ENCODE assay signal across 8 mouse cellular contexts in genomic region chr3:142496113-142497101, GRCm38 (mm10). TPM values are rescaled to one million over a fixed set of nuclear protein-coding genes. Genes with fewer than 3 reads are reported as not detected.
DNase-seq lines count a peak whose midpoint lies in the region; ATAC-seq and TF ChIP-seq lines count a peak whose summit lies in the region.

No protein-coding gene starts in this region.

- H3K4me2 ChIP-seq in heart, embryonic 16.5 days (ENCODE audit: low read depth, low read length), result peak overlapping the region; percentile 53
- H3K4me2 ChIP-seq in liver, postnatal 0 days (ENCODE audit: low read depth, low read length), result peak overlapping the region; percentile 66
- H3K4me2 ChIP-seq in stomach, embryonic 16.5 days (ENCODE audit: low read depth, low read length), result peak overlapping the region; percentile 52

- H3K9ac ChIP-seq in heart, embryonic 16.5 days (ENCODE audit: low read length), result no peak overlapping the region; the same call in 1 of the 2 replicates
- peak overlapping the region; percentile 14; the same call in 1 of the 2 replicates for H3K9ac ChIP-seq in liver, postnatal 0 days (replicated peaks)
- peak overlapping the region; percentile 54; the same call in 1 of the 2 replicates for H3K9ac ChIP-seq in stomach, embryonic 16.5 days (ENCODE audit: low read length)

- H3K27ac ChIP-seq in heart, embryonic 16.5 days (ENCODE audit: low read length), result no peak overlapping the region; the same call in 1 of the 2 replicates
- peak overlapping the region; percentile 64; the same call in 1 of the 2 replicates for H3K27ac ChIP-seq in liver, postnatal 0 days (ENCODE audit: low read depth)
- H3K27ac ChIP-seq in stomach, embryonic 16.5 days (ENCODE audit: low read length), result no peak overlapping the region

- H3K4me1 ChIP-seq in heart, embryonic 16.5 days (ENCODE audit: control insufficient read depth, insufficient read depth, low read length), result peaks cover 6% of the 10 kb centered on the region; the same call in 1 of the 2 replicates
- H3K4me1 ChIP-seq in liver, postnatal 0 days (ENCODE audit: insufficient read depth), result peaks cover 4% of the 10 kb centered on the region; the same call in 1 of the 2 replicates
- peaks cover 3% of the 10 kb centered on the region; the same call in 1 of the 2 replicates for H3K4me1 ChIP-seq in stomach, embryonic 16.5 days (ENCODE audit: control insufficient read depth, insufficient read depth, low read length)

- TF ChIP-seq CTCF in liver, postnatal 0 days (IDR thresholded peaks at IDR 0.05; ENCODE audit: low read depth), result no peak

- ATAC-seq in heart, embryonic 16.5 days (replicated peaks; ENCODE audit: extremely low read depth, insufficient read depth, low FRiP score), result no peak
- ATAC-seq in liver, postnatal 0 days, result no peak
- ATAC-seq in stomach, embryonic 16.5 days (ENCODE audit: insufficient read depth, low FRiP score), result no peak

- H3K4me3 ChIP-seq in heart, embryonic 16.5 days (ENCODE audit: low read length), result peak overlapping the region; percentile 35
- H3K4me3 ChIP-seq in liver, postnatal 0 days (ENCODE audit: low read depth, low read length), result peak overlapping the region; percentile 33
- H3K4me3 ChIP-seq in stomach, embryonic 16.5 days (replicated peaks; ENCODE audit: low read length), result peak overlapping the region; percentile 27

- WGBS in heart, embryonic 16.5 days, result 44% methylated on average over 14 of the region's 14 CpGs
- 30% methylated on average over 14 of the region's 14 CpGs for WGBS in liver, postnatal 0 days (ENCODE audit: insufficient replicate concordance)
- 37% methylated on average over 14 of the region's 14 CpGs for WGBS in stomach, embryonic 16.5 days

- H3K27me3 ChIP-seq in heart, embryonic 16.5 days (ENCODE audit: control insufficient read depth, insufficient read depth, low read length), result no peaks in the 10 kb centered on the region
- H3K27me3 ChIP-seq in liver, postnatal 0 days (ENCODE audit: insufficient read depth, low read length), result peaks cover 12% of the 10 kb centered on the region
- H3K27me3 ChIP-seq in stomach, embryonic 16.5 days (ENCODE audit: control insufficient read depth, insufficient read depth, low read length), result no peaks in the 10 kb centered on the region; the same call in 1 of the 2 replicates

- peak; percentile 4 for DNase-seq in embryo, embryonic 11 days
- no peak for DNase-seq in embryo, embryonic 10 days (ENCODE audit: low spot score)
- peak; percentile 65 for DNase-seq in CD4-positive helper T cell, adult 2 months (ENCODE audit: low read depth, low spot score)
- no peak for DNase-seq in liver, postnatal 0 days
- DNase-seq in frontal cortex, postnatal 10 days (ENCODE audit: low spot score in 2 of 2), result no peak
- DNase-seq in left cerebral cortex, adult 9 months (ENCODE audit: low spot score in 2 of 2), result no peak

- no peaks in the 10 kb centered on the region for H3K9me3 ChIP-seq in heart, embryonic 16.5 days (replicated peaks; ENCODE audit: control insufficient read depth, low read length)
- no peaks in the 10 kb centered on the region for H3K9me3 ChIP-seq in liver, postnatal 0 days (ENCODE audit: low read length)
- H3K9me3 ChIP-seq in stomach, embryonic 16.5 days (replicated peaks; ENCODE audit: control insufficient read depth, low read length), result no peaks in the 10 kb centered on the region

- no peak for TF ChIP-seq EP300 in liver, postnatal 0 days (IDR thresholded peaks at IDR 0.05; ENCODE audit: low read depth)

- no peaks in the 10 kb centered on the region for H3K36me3 ChIP-seq in heart, embryonic 16.5 days (ENCODE audit: control insufficient read depth, insufficient read depth)
- no peaks in the 10 kb centered on the region for H3K36me3 ChIP-seq in liver, postnatal 0 days (replicated peaks; ENCODE audit: insufficient read depth, low read length)
- no peaks in the 10 kb centered on the region for H3K36me3 ChIP-seq in stomach, embryonic 16.5 days (ENCODE audit: control insufficient read depth, insufficient read depth, low read length)

RNA-seq across cellular contexts. Expression of gene Gbp5, which starts 2.6 kb away (rescaled TPM):
- 0.19 and 0.21 TPM in 2 replicates for polyA plus RNA-seq in heart, embryonic 16.5 days (2015; fragmentation: Nextera tagmentation; extraction: Ambion mirVana)
- polyA plus RNA-seq in liver, postnatal 0 days (2015; fragmentation: Nextera tagmentation; extraction: Ambion mirVana), result 0.13 and 0.20 TPM in 2 replicates
- 0.10 and 0.15 TPM in 2 replicates for polyA plus RNA-seq in stomach, embryonic 16.5 days (2015; fragmentation: Nextera tagmentation; extraction: Ambion mirVana)

RNA-seq across cellular contexts. Expression of gene Gbp7, which starts 33.7 kb away (rescaled TPM):
- 4.5 and 7.2 TPM in 2 replicates for polyA plus RNA-seq in heart, embryonic 16.5 days (2015; fragmentation: Nextera tagmentation; extraction: Ambion mirVana)
- polyA plus RNA-seq in liver, postnatal 0 days (2015; fragmentation: Nextera tagmentation; extraction: Ambion mirVana), result 7.1 and 7.8 TPM in 2 replicates
- 4.7 and 5.0 TPM in 2 replicates for polyA plus RNA-seq in stomach, embryonic 16.5 days (2015; fragmentation: Nextera tagmentation; extraction: Ambion mirVana)

Comparison
In these comparisons a context has a peak if more than half of its experiments do, and no peak if none do; other contexts are left out.
1. DNase-seq: peak in embryo, embryonic 11 days (single experiment) and CD4-positive helper T cell, adult 2 months (single experiment); none in embryo, embryonic 10 days (single experiment), liver, postnatal 0 days (single experiment), frontal cortex, postnatal 10 days (0 of 2) and left cerebral cortex, adult 9 months (0 of 2).
2. Peak in every context shown above with its lines, with median percentiles within 50 percentile points of each other: H3K4me2 ChIP-seq and H3K4me3 ChIP-seq.